Mouse (Mus musculus): Measurements from ENCODE around the gene Gpatch8.

Gpatch8 gene

DNA sequence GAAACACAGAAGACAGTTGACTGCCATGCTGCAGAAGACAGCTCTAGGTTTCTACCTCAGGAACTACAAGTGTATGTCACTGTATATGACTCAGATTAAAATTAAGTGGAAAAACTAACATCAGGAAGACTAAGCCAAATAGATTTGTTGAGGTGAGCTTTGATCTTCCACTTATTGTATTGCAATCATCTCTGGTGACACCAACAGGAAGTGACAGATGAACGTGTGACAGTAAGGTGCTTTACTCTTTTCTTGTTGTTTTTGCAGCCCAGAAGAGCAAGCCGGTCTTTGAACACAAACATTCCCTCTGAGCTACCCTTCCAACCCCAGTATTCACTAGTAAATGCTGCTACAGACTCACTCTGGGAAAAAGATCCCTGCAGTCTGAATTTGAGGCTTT is 59.5 kb downstream of the Gpatch8 start:
- no peak for DNase-seq (ENCODE audit: low spot score in 2 of 2)

DNA sequence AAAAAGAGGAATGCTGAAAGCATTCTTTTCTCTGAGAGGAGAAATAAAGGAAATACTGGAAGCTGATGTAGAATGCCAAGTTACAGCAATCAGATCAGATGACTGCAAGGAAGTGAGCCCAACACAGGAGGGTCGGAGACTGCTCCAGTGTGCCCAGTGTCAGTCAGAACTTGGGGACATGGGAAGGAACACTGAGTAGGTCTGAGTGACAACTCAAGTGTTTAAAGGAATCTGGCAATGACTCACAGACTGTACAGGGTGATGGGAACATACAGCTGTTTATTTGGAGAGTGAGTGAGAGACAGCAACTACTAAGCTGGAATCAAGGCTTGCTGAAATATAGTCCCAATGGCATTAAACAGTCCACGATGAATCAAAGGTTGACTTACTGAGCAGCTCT is 60.0 kb downstream of the Gpatch8 start:
- DNase-seq (ENCODE audit: low spot score in 2 of 2), result no peak

- no peak for DNase-seq (ENCODE audit: low spot score in 2 of 2)
These were observed 60.5 kb downstream of the Gpatch8 start for GRCm38 (mm10) chr11:102495742-102496141.

DNA sequence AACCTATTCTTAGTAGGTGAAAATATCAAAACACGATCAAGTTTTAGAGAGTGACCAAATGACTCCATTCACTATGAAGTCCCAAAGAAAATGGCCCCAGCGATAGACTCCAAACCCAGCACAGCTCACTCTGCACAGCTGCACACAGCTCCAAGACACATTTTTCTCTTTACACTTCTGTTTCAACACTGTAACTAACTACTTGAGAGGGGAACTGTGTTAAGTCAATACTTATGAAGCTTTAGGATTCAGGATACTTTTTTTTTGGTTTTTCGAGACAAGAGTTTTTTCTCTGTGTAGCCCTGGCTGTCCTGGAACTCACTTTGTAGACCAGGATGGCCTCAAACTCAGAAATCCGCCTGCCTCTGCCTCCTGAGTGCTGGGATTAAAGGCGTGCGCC is 61.1 kb downstream of the Gpatch8 start:
- DNase-seq (ENCODE audit: low spot score in 2 of 2), result no peak

- DNase-seq (ENCODE audit: low spot score in 2 of 2), result no peak
These were observed 62.0 kb downstream of the Gpatch8 start for GRCm38 (mm10) chr11:102494063-102494650.

GRCm38 (mm10) chr11:102493241-102493640 is 63.0 kb downstream of the Gpatch8 start:
- no peak for DNase-seq (ENCODE audit: low spot score in 2 of 2)

GRCm38 (mm10) chr11:102487901-102488300 is 68.3 kb downstream of the Gpatch8 start:
- DNase-seq (ENCODE audit: low spot score in 2 of 2), result no peak

GRCm38 (mm10) chr11:102486733-102487386 is 69.3 kb downstream of the Gpatch8 start:
- no peak for DNase-seq (ENCODE audit: low spot score in 2 of 2)

- DNase-seq (ENCODE audit: low spot score in 2 of 2), result no peak
These were observed 74.4 kb downstream of the Gpatch8 start for GRCm38 (mm10) chr11:102481779-102482178.

- DNase-seq (ENCODE audit: low spot score in 2 of 2), result no peak
These were observed 75.3 kb downstream of the Gpatch8 start for GRCm38 (mm10) chr11:102480897-102481296.

DNA sequence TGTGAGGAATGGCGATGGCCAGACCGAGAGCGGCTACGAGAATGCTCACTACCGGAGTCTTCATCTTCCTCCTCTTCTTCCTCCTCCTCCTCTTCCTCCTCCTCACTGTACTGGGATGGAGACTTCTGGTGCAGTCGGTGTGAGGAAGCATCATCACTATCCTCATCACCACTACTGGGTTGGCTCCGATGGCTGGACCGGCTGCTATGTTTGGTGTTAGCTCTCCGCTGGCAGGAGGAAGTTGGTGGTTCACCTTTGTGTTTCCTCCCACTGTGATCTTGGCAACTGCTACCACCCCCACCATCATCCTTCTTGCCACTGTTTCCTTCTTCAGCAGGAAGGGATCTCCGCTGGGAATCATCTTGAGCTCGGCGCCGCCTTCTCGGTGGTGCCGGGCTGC is 76.1 kb downstream of the Gpatch8 start:
- DNase-seq (ENCODE audit: low spot score in 2 of 2), result no peak

DNA sequence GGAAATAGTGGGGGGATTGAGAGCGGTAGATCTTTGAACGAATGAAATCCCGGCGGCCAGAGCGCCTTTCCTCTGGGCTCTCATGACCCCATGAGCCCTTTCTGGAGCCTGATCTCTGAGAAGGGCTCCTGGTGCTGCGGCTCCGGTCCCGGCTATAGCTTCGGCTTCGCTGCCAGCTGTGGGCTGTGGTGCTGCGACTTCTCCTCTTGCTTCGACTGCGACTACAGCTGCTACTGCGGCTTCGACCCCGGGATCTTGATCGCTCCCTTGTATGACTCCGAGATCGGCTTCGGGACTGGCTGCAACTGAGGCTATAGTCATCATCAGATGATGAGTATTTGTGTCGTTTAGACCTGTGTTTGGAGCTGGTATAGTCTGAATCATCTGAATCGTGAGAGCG is 76.6 kb downstream of the Gpatch8 start:
- DNase-seq (ENCODE audit: low spot score in 2 of 2), result no peak

- no peak for DNase-seq (ENCODE audit: low spot score in 2 of 2)
These were observed 77.5 kb downstream of the Gpatch8 start for GRCm38 (mm10) chr11:102478671-102479070.

- DNase-seq (ENCODE audit: low spot score in 2 of 2), result no peak
These were observed 81.2 kb downstream of the Gpatch8 start for GRCm38 (mm10) chr11:102475027-102475426.

DNA sequence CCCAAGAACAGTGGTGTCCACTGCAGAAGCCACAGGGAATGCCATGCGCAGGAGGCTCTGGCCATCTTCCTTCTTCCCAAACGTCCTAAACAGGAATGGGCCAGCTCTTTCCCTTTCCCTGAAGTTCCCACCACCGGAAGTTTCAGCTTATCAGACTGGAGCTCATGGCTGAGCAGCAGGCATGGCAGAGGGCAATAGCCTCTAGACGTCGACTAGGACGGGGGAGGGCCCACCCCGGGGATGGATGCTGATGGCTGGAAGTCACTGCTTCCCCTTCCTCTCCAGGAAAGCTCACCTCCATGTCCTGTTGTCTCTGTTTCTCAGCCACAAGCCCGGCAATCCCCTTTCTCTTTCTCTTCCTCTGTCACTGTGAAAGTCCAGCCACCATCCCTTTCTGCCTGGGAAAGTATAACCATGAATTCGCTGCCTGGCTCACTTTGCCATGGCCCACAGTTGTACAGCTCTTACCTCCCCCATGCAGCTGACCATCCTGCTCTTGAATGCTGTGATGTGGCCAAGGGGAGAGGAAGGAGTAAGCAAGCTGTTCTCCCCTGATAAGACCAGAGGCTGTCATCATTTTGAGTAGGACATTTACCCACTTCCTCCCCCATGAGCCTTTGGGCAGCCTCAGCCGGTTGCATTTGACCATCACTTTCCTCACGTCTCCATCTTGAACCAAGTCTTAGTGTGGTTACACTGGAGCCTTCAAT is 86.4 kb downstream of the Gpatch8 start, which contains the start of gene Itga2b:
TSS of gene Itga2b (minus strand) at position 475 of the 710 bp plus-strand sequence.
- no peak for DNase-seq (ENCODE audit: low spot score in 2 of 2)

DNA sequence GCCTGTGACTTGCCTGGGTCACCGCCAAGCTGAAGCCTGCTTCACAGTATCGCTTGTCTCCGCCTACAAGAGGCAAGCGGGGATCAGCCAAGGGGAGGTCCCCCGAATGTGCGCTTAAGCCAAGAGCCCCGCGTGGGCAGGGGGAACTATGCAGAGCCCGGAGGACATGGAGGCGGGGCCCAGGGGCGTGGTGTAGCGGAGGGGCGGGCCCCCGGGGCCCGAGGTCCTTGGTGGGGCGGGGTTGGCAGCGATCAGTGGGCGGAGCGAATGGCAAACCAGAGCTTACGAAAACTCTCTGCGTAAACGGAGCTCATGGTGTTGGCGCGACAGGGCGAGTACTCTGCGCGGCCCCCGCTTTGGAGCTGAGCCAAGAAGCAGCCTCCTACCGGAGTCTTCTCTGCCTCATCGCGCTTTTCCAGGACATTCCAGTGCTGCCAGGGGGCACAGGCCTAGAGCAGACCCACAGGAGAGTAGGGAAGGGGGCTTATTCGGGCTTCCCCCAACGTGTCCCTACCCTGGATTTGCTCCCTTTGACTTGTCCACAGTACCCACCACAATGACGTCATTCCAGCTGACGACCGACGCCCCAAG is 89.1 kb downstream of the Gpatch8 start:
- DNase-seq (ENCODE audit: low spot score in 2 of 2), result peak; percentile 97 to 98

GRCm38 (mm10) chr11:102465713-102466436 is 90.3 kb downstream of the Gpatch8 start:
- DNase-seq (ENCODE audit: low spot score in 2 of 2), result peak; percentile 54 to 71

DNA sequence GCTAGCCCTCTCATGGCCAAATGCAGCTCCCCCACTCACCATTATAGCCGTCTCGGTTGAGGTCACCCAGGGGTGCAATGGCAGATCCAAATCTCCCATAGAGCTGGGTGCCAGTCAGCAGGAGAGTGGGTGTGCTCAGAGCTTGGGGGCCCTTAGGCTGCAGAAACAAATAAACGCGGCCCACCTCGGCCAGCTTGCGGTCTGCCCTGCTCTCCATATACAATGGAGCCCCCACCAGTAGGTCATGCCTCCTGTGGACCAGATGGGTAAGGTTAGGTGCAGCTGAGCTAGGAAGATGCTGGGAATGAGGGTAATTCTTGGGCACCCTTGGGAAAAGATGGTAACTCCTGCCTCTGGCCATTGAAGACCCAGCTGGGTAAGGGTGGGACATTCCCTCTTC is 91.3 kb downstream of the Gpatch8 start:
- DNase-seq (ENCODE audit: low spot score in 2 of 2), result no peak

DNA sequence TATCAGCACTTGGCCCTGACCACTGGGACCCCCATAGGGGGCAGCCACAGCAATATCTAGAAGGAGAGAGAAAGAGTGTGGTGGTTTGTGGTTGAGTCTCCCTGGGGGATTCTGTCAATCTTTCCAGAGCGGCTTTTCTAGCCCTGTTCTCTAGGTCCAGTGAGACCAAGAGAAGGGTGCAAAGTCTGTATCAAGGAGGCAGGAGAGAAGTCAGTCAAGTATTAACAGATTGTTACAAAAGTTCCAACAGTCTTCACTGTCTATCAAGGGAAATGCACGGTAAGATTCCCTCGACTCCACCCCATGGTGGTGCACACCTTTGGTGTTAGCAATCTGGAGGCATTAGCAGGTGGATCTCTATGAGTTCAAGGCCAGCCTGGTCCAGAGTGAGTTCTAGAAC is 94.4 kb downstream of the Gpatch8 start:
- no peak for DNase-seq (ENCODE audit: low spot score in 2 of 2)

- DNase-seq (ENCODE audit: low spot score in 2 of 2), result no peak
These were observed 95.7 kb downstream of the Gpatch8 start for GRCm38 (mm10) chr11:102460541-102460940.

- peak in 1 of 2 experiments; percentile 77 for DNase-seq (ENCODE audit: low spot score in 2 of 2)
These were observed 100.3 kb downstream of the Gpatch8 start for GRCm38 (mm10) chr11:102455740-102456396.
